Mouse (Mus musculus) left cerebral cortex, adult 9 months (tissue): ENCODE measurements around the gene Bcl2.

Source experiments
- DNase-seq, 2 experiments: peaks; one replicate each; pipeline ENCODE4 v3.0.0; 2022; ENCODE audit warnings: low spot score in 2 of 2

Bcl2 gene

DNA sequence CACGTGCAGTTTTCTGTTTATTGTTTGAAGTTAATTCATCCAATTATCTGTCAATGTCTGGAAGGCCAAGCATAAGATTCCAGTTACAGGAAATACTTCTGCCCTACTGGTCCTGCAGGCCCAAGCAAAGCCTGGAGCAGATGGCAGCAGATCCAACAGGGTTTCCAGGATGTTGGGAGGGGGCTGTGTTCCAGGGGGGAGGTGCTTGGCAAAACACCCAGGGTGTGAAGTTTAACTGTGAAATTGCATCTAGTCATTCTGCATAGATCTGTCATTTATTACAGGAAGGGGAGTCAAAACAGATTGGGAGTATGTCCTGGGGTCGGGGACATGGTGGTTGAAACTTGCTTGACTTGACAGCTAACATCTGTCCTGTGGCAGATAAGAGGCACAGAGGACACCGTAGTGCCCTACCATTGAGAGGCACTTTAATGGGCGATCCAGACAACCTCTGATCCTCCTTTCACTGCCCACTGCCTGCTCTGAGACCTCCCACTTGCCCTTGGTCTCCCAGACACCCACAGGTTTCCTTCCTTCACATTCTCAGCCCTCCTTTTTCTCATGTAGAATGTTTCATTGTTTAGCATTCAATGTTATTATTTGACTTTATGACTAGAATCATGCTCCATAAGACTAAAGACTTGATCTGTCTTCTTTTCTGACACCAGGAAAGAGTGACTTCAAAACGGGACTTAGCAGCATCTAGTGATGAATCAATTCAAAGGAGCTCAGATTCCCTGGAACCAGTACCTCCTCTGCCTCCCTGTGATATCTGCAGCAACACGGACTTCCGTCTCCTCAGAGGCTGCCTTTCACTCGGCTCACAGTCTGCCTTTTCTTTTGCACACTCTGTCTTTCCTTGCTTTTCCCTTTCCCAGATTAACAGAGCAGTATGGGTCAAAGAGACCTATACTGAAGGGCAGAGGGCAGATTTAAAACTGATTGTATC, 47.7 kb downstream of the Bcl2 start:
- no peak for DNase-seq

DNA sequence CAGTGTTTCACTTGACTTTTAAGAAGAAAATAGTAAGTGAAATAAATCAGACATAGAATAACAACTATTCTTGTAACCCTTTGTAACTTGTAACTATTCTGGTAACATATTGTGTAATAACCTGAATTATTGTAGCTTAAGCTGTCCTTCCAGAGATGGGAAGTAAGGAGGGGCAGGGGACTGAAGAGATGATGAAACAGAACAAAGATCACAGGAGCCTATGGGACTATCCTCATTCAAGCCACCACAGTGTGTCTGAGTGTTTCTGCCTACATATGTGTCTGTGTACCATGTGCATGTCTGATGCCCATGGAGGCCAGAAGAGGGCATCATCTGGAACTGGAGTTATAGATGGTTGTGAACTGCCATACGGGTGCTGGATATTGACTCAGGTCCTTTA, 49.1 kb downstream of the Bcl2 start:
- no peak for DNase-seq

DNA sequence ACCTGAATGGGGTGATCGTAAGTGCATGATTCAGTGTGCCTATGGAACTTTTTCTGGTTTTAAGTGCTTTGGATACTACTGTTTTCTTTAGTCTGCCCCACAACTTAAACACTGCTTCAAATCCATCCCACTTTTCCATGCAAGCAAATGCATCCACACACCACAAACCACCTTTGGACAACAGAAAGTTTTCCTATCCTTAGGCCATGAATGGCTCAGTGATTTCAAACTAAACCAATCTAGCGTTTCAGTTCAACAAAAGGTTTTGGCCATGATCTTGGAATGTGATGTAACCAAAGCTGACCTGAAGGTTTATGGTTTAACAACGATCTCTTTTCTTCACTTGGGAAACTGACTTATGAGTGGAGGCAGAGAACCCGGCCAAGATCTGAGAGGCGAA, 51.6 kb downstream of the Bcl2 start:
- DNase-seq = no peak

DNA sequence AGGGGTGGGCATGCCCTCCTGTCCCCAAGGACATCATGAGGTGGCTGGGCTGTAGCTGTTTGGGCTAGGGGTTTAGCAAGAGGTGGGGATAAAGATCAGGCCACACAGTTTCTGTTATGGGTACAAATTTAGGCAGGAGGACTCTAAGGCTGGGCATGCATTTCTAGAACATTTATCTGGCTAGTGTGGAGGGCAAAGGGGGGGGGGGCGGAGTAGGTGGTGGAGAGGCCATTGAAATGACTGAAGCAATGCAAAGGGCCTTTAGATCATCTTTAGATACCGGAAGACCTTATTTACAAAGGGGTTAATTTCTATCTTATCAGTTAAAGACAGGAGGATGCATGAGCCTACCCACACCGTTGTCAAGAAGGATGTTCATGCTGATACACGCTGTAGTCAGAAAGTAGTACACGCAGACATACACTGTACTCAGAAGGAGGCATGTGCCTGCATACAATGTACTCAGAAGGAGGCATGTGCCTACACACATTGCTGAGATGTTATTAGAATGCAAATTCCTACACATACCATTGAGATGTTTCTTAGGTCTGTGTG, 55.7 kb downstream of the Bcl2 start:
- DNase-seq = no peak

DNA sequence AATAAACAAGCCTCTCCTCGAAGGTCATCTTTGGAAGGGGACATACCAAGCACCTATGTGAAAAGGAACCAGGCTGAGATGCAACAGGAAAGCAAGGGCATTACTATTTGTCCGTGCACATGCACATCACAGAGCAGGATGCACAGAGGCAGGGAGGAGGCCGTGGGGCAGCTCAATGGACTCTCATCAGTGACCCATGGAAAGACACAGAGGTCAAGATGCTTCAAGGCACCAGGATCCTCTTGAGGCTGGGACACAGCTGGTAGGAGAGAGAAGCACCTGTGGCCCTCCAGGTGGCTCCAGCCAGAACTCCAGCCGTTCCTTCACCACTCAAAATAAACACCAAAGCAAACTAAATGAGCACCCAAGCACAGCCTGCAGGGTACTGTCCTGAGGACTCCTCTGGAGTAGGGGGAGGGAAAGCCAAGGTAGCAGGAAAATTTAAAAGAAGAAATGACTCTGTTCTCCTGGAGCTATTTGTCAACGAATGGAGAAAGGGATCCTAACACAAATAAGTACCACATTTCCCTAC, 57.8 kb downstream of the Bcl2 start:
- DNase-seq = no peak

DNA sequence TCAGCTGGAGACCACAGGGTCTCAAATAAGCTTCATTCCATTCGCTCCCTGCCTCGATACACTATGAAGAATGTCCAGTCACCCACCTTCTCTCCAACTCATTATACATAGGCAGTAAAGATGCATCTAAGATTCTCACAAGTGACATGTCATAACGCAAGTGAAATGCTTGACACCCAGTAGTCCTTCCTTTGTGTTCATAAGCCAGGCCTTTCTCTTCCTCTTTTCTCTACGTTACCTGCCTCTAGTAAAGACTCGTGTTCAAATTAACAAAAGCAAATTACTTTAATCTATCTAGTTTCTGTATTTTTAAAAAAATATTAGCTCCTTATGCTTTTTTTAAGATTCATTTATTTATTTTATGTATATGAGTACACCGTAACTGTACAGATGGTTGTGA, 59.8 kb downstream of the Bcl2 start:
- no peak for DNase-seq

DNA sequence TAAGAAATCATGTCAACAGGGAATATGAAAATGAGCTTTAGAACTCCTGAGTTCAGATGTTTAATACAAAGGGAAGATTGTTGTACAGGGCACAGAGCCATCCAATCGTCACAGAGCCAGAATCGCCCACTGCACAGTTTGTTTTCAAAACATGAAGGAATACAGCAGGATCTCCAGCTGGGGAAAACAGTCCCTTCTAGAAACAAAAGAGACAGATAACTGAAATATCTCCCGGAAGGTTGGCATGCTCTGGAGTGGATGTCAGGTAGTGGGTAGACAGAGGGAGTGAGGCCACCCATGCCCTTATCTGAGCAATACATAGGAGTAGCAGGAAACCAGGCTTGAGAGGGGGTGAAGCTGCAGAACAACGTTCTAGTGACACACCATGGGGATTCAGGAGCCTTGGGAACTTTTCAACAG, 60.6 kb downstream of the Bcl2 start:
- DNase-seq = peak in 1 of 2 experiments; percentile 20

DNA sequence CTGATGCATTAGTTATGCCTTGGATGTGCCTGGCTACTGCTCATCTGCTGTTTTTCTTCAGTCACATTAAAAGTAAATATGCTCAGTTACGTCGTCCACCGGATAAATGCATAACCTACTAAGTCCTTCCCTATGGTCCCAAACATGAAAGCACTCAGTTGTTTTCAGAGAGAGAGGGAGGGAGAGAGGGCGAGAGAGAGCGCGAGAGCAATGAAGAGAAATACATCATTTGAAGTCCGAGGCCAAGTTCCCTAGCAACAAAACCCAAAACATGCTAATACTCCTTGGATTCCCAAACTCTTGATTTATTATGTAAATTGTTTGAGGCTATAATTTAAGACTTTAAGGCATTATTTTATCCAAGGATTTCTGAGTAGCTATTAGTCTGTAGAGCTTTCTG, 62.9 kb downstream of the Bcl2 start:
- DNase-seq = no peak

DNA sequence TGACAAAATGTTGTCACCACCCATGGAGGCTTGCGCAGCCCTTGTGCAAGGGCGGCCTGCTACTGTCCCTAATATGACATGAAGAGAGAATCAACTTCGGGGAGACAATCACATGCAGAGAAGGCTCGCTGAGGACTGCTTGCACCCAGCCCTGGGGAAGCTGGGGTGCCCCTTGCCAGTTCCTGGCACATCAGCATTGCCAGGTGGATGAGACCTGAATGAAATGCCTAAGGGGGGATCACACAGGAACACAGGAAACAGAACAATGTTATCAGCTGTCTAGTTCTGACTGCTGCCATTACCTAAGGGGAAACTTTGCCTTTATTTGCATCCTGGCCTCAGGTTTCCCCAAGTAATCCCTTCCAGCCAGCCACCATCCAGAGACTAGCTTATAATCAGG, 63.6 kb downstream of the Bcl2 start:
- DNase-seq = no peak

DNA sequence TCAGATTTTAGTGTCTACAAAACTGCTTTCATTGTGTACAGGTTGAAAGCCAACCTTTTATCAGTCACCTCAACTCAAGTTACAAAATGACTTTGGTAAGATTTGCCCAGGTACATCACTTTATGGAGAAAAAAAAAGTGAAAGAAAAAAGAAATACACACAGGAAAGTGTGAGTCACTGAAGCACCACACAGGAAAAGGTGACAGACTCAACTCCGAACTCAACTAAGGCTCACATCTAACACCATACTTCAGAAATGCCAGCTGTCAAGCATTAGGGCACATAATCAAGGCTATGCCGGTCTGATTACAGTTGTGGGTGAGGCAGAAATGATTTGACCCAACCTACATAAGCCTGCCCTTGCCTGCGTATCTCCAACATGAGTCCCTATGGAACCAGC, 66.7 kb downstream of the Bcl2 start:
- DNase-seq = no peak

DNA sequence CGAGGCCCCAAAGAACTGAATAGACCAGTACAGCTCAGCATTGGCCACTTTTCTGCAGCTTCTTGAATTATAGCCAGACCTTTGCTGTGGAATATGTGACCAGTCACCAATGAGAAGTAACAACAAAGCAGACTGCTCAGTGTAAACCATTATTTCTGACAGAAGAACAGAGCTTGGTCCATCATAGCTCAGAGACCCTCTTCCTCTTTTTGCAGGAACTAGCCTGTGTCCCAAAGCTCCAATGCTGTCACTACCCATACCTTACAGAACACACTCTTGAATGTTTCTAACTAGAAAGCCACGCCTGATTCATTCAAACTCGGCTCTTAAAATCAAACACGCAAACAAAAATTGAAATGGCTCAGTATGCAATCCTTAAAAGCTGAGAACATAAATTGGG, 69.5 kb downstream of the Bcl2 start:
- no peak for DNase-seq

DNA sequence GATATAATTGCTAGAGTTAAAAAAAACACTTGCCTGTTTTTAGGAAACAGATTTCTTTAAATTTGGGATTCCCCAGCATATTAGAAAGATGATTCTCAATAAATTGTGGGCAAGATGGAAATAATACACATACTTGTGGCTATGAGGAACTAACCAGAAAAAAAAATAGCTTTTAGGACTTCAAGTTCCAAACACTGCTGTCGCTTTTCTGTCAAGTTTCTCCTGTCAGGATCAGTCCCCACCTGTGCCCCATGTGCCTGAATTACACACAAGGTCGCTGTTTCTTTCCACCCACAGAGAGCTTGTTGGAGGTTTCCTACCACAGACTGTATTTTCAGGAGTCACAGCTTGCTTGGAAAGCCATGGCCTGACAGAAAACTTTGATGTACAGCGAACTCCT, 70.5 kb downstream of the Bcl2 start:
- no peak for DNase-seq

DNA sequence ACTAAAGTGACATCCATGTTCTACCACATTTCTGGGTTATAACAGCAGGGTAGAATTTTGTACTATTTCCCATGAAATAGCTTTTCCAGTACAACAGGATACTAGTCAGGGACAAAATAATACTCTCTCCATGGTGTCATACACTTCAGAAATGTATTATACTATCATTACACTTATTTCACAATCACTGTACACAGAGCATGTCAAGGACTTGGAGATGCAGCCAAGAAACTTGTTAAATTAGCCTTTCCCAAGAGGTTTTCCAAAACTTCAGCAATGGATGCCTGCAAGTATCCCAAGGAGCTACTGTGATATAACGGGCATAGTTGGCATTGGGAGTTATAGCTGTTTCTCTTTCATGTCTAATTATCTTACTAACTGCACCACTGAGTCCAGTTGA, 73.5 kb downstream of the Bcl2 start:
- no peak for DNase-seq

DNA sequence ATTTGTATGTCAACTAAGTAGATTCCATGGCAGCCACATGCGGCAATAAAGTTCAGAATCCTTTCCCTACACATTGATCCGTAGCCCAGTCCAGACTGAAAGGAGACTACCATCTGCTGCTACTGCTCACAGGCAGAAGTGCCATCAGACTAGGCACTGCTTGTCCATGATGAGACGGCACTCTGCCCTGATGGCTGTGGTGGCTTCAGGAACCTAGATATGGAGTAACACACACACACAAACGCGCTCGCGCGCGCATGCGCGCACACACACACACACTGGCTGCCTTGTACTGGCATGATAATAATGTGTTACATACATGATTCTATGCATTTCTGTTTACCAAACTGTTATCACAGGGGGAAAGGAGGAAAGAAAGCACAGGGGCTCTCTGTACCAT, 76.4 kb downstream of the Bcl2 start:
- no peak for DNase-seq

DNA sequence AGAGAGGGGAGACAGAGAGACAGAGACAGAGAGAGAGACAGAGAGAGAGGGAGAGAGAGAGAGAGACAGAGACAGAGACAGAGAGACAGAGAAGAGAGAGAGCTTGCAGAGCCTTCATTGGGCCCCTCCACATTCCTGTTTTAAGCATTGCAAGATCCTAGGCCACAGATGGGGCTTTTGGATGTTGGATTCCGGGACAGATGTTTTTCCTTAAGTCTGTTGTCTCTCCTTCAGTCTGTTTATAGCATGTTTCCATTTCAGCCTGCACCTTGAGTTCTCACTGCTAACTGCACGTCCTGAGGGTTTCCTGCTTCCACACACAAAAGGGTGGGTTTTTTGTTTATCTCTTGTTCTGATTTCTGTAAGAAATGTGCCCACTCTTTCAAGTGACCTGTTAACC, 77.4 kb downstream of the Bcl2 start:
- no peak for DNase-seq

DNA sequence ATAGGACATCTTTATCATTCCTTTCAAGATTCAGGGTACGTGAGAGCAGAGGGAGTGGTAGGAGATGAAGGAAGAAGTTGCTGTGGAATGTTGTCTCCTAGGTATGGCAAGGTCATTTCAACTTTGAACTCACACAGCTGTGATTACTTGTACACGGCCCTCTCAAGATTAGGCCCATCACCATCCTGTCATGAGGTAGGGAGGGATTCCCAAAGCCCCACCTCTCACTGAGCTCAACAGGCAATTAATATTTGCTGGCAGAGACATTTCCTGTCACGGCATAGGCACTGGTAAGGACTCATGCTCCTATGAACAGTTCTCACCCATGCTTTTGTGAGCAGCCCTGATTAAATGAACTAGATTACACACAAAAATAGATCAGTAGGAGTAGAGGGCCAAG, 80.9 kb downstream of the Bcl2 start:
- DNase-seq = no peak

DNA sequence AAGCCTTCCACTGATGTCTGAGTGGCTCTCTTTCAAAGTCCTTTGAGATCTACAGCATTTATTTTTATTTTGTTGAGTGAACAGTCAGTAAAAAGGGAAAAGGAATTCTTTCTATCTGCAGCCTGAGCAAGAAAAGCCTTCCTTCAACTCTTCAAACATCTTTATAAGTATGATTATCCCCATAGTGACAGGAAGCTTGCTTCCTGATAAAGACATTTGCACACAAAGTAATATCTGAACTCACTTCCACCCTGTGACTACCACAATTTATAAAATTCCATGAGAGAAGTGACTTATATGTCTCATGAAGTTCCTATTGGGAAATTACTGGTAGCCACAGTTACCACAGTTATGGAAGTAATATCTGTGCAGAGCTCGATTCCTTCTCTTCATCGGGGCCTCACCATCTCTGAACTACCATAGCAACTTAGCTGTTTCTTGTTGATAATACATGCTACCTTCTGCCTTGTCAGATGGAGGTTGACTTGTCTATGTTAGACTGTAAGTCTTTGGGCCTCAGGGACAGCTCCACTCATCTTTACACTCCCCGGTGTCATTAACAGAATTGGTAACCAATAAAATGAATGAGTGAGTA, 82.1 kb downstream of the Bcl2 start:
- no peak for DNase-seq

DNA sequence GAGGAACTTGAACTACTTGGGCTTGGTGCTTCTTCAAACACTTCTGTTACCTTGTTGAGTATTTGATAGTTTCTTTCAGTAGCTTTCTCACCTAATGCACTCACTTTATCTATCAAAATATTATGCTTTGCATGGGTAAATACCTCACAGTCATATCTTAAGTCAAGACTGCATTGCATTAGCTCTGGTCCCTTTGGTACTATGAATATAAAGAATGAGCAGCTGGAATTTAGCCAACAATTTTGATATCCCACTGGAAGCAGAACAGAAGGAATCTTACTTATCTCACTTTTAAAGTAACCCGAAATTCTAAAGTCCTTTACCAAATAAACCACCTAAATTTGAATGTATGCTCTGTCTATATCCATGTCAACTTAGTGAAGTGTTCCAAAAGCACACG, 83.1 kb downstream of the Bcl2 start:
- DNase-seq = no peak

DNA sequence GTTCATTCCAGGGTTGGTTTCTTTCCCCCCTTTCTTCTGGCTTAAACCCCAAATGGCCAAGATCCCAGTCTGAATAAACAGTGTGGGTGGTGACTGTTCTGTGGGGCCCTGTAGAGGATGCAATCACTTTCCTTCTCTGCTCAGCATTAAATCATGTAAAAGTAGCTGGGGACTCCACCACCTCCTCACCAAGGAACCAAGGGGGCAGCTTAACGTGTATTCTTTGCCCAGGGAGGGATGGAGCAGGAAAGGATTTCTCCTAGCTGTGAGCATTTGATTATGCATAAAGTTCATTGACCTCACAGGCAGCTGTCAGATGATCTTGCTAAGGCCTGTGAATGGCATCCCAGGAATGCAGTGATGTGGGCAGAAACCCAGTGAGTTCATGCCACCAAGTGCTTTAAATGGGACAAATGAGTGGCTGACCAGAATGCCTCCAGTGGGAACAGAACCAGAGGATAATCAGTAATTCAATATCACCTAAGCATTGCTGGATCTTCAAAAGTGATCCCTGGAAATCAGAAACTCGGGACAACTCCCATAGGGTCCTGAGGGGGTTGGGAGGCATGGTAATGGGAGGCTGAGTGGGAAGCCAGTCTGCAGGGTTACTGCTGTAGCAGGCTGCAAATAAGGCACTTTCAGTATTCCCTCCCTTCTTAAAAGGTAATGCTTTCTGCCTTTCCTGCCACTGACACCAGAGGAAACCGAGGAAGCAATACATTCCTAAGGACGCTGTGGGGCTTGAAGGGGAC, 84.0 kb downstream of the Bcl2 start:
- peak in 1 of 2 experiments; percentile 38 for DNase-seq

DNA sequence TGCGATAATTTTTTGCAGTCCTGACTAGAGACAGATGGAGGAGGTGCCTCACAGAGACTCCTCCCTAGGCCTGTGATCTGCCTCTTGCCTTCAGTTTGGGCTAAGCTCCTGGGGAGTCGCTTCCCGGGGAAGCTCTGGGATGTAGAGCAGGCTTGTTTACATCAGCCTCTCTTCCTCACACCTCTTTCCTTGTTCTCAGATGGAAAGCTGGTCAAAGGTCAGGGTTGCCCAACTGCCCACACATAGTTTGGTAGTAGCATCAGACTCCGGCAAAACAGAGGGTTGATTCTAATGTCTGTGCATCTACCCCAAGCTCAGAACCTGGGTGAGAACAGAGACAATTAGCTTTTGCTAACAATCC, 84.6 kb downstream of the Bcl2 start:
- no peak for DNase-seq

DNA sequence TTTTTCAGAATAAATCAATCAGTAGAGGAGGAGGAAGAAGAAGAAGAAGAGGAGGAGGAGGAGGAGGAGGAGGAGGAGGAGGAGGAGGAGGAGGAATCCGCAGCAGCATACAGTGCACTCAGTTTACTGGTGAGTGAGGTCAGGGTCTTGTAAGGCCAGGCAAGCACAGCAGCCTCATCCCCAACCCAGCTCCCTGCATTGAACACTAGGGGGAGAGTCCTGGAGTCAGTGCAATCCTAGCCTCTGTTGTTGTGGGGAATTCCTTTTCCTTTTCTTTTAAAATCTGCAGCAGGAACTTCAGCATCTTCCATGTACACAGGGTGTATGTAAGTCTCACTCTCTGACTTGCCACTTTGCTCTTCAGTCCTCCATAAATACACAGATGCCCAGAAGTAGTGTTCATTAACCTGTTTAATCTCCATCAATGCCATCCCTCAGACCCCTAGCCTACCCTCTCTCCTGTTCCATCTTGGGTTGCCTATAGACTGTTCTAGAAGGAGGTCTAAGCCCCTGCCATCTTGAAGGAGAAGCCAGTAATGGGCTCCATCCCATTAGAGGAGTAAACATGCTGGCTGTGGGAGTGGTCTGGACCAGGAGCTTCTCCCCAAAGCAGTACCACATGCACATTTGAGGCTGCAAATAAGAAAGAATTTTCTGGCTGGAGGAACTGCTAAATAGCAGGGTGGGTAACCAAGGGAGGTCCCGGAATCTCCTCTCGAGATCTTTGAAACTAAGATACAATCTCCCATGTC, 85.2 kb downstream of the Bcl2 start:
- DNase-seq = no peak

DNA sequence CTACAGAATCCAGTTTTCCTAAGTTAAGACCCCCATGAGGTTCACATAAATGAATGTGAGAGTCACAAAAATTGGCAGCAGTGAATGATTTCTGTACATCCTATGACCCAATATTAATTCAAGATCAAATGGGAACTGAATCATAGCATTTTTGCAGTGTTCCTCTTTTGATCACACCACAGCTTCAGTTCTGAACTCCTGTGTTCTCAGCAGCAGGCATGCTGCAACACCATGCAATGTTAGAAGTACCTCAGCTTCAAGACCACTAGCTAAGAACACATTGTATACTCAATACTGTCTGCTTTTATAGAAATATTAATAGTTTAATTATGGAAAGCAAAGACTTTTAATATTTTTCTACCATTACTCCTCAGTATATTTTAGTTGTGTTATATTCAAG, 85.8 kb downstream of the Bcl2 start:
- DNase-seq = no peak
